Mouse (Mus musculus) liver, embryonic 14.5 days (tissue): Measurements from ENCODE around the gene Pnldc1. TPM values are rescaled to one million over a fixed set of nuclear protein-coding genes. Genes with fewer than 3 reads are reported as not detected.
"Not testable (repeated sequence)": the region's sequence is repeated elsewhere in the genome, so short reads cannot be mapped to it uniquely, and the experiment has no call there.

Experiments
- ATAC-seq: fragments of 200-750 bp; cut with Nextera tagmentation; 2 replicates; pipeline ENCODE4 v1.8.0; 2017; ENCODE audit warnings: moderate number of reproducible peaks, mild to moderate bottlenecking, moderate library complexity; ENCODE audit not compliant: insufficient read depth
- DNase-seq, 3 experiments: peaks; one replicate each; pipeline ENCODE4 v3.0.0-alpha.2; 2012 to 2013; ENCODE audit warnings: low read depth in 3 of 3, low spot score in 3 of 3
- H3K27ac ChIP-seq: fragments of 300-500 bp; sonication (generic); 2 replicates; pipeline ENCODE4 v1.5.1; 2014; ENCODE audit warnings: moderate library complexity, mild to moderate bottlenecking, control low read depth, inconsistent platforms
- H3K27me3 ChIP-seq: fragments of 300-500 bp; sonication (generic); 2 replicates; pipeline ENCODE4 v1.6.1; 2014; ENCODE audit warnings: mild to moderate bottlenecking, low read length, moderate library complexity; ENCODE audit not compliant: control insufficient read depth, insufficient read depth
- H3K36me3 ChIP-seq: fragments of 300-500 bp; sonication (generic); replicated peaks from 2 replicates; pipeline ENCODE4 v1.6.1; 2014; ENCODE audit warnings: low read depth; ENCODE audit not compliant: control insufficient read depth, insufficient read depth
- H3K4me1 ChIP-seq, 2 experiments: fragments of 200-500 bp in 1 of 2; fragments of 300-500 bp in 1 of 2; sonication (generic) in 1 of 2; replicated peaks; 2 replicates each; pipeline ENCODE4 v1.6.1; 2012 to 2014; ENCODE audit warnings: antibody characterized with exemption in 1 of 2, inconsistent platforms in 1 of 2, low read length in 1 of 2; ENCODE audit not compliant: control insufficient read depth in 2 of 2, insufficient read depth in 2 of 2
- H3K4me2 ChIP-seq: fragments of 300-500 bp; sonication (generic); 2 replicates; pipeline ENCODE4 v1.6.1; 2014; ENCODE audit warnings: low read depth, mild to moderate bottlenecking, control low read depth, moderate library complexity
- H3K4me3 ChIP-seq, 2 experiments: fragments of 200-500 bp in 1 of 2; fragments of 300-500 bp in 1 of 2; sonication (generic) in 1 of 2; 2 replicates each; pipeline ENCODE4 v1.5.1; 2012 to 2014; ENCODE audit warnings: low read depth in 2 of 2, low read length in 2 of 2, mild to moderate bottlenecking in 2 of 2, control low read depth in 1 of 2, inconsistent platforms in 1 of 2, moderate library complexity in 1 of 2; ENCODE audit not compliant: insufficient read depth in 1 of 2
- H3K9ac ChIP-seq: fragments of 300-500 bp; sonication (generic); replicated peaks from 2 replicates; pipeline ENCODE4 v1.6.1; 2014; ENCODE audit warnings: mild to moderate bottlenecking, control low read depth, moderate library complexity
- H3K9me3 ChIP-seq: fragments of 300-500 bp; sonication (generic); 2 replicates; pipeline ENCODE4 v1.6.1; 2016; ENCODE audit warnings: low read length, mixed read lengths; ENCODE audit not compliant: control insufficient read depth
- CTCF ChIP-seq: IDR thresholded peaks from 2 replicates; pipeline ENCODE4 v1.5.1; 2016; ENCODE audit warnings: antibody characterized with exemption, low read depth, control low read depth
- EP300 ChIP-seq: IDR thresholded peaks from 2 replicates; pipeline ENCODE4 v1.6.1; 2016; ENCODE audit warnings: antibody characterized with exemption, low read depth
- WGBS: fragments of 180-500 bp; shearing (Covaris S2); extraction: QIAGEN DNeasy Blood & Tissue Kit; methylation state at CpG from one replicate; pipeline ENCODE4 v1.1.7; 2014; ENCODE audit not compliant: insufficient replicate concordance; 5-methylcytosine and 5-hydroxymethylcytosine counted together
- polyA plus RNA-seq, 2 experiments: library from polyadenylated mRNA; depleted of rRNA in 1 of 2; stranded (reverse) in 1 of 2; unstranded in 1 of 2; fragments of >200 nt; fragmentation: Nextera tagmentation in 1 of 2; extraction: Ambion mirVana in 1 of 2; gene quantifications; 2 replicates each; pipeline versions ENCODE4 v1.2.1 to v1.2.3; 2012 to 2014

Pnldc1 gene
- polyA plus RNA-seq, 2 experiments, result 0.44 to 0.50 TPM

GRCm38 (mm10) chr17:12941543-12942260 is 31.7 kb upstream of the Pnldc1 start:
- no peak overlapping the region for H3K4me3 ChIP-seq
- peaks cover 7% of the 10 kb centered on the region for H3K36me3 ChIP-seq
- no peak overlapping the region for H3K9ac ChIP-seq
- H3K27ac ChIP-seq, result no peak overlapping the region
- H3K27me3 ChIP-seq, result no peaks in the 10 kb centered on the region
- H3K4me2 ChIP-seq, result no peak overlapping the region
- peaks cover 0 to 11% of the 10 kb centered on the region in 2 experiments; a peak in 3 of 4 replicates for H3K4me1 ChIP-seq
- no peak for TF ChIP-seq EP300
- TF ChIP-seq CTCF, result no peak
- 56% methylated on average over 8 of the region's 8 CpGs for WGBS
- ATAC-seq, result no peak
- DNase-seq, result no peak
- H3K9me3 ChIP-seq, result no peaks in the 10 kb centered on the region

- Histone ChIP-seq H3K9ac (no peak within 1 kb of the TSS), H3K4me1 (peaks cover 0 to 11% of the 10 kb centered on the region in 2 experiments; a peak in 3 of 4 replicates), H3K9me3 (no peaks in the 10 kb centered on the region), H3K27me3 (no peaks in the 10 kb centered on the region), H3K4me2 (peak within 1 kb of the TSS; percentile 47), H3K36me3 (peaks cover 4% of the 10 kb centered on the region), H3K4me3 (peak within 1 kb of the TSS; percentile 17 to 22; a peak in 2 of 4 replicates), H3K27ac (no peak within 1 kb of the TSS)
- 12% methylated on average over 27 of the region's 27 CpGs for WGBS
- ATAC-seq (peak; percentile 67), DNase-seq (no peak)
- TF ChIP-seq EP300 (no peak), CTCF (no peak)
Observed at GRCm38 (mm10) chr17:12940151-12940805, 30.2 kb upstream of the Pnldc1 start, which contains the start of gene Acat3. Acat3 (minus strand) TSS chr17:12940600.

DNA sequence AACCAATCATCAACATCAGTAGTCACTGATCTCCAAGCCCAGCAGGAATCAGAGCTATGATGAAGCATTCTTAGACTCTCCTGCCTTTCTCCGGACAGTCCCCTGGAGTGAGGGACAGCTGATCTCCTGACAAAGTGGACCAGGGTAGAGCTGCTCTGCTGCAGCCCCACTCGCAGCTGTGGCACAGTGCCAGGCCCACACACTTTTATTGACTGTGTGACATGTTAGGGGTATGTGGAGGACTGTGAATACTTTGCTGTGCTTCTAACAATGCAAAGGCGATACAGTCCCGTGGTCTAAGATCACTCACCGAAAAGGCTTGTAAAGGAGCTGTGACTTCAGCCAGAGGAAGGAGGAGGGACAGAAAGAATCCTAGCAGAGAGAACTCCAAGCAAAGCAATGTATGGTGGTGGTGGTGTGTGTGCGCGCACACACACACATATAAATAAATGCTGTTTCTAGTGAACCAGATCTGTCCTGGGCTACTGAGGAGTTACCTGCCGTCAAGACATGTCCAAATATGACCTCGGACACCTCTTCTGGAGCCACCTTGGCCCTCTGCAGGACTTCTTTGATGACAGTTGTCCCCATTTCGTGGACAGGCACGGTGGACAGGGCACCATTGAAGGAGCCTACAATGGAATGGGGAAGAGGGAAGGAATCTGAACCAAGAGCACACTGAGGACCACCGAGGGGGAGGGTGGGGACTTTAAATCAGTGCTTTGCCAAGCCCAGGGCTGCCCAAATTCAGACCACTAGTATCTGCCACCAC is 29.5 kb upstream of the Pnldc1 start:
- not testable (repeated sequence) for H3K9me3 ChIP-seq, H3K27me3 ChIP-seq

GRCm38 (mm10) chr17:12938077-12938476 is 28.0 kb upstream of the Pnldc1 start:
- Histone ChIP-seq H3K4me3 (no peak overlapping the region), H3K27ac (no peak overlapping the region), H3K9ac (no peak overlapping the region), H3K4me2 (no peak overlapping the region), H3K27me3 (no peaks in the 10 kb centered on the region), H3K36me3 (no peaks in the 10 kb centered on the region; the same call in 1 of the 2 replicates), H3K4me1 (peaks cover 0 to 13% of the 10 kb centered on the region in 2 experiments; a peak in 3 of 4 replicates), H3K9me3 (no peaks in the 10 kb centered on the region)
- 41% methylated on average over 2 of the region's 2 CpGs for WGBS
- no peak for TF ChIP-seq CTCF
- TF ChIP-seq EP300, result no peak
- no peak for ATAC-seq
- no peak for DNase-seq

More for the DNA sequence above, 29.5 kb upstream of the Pnldc1 start:
- ATAC-seq, result peak; percentile 19
- 62% methylated on average over 2 of the region's 12 CpGs for whole genome bisulfite sequencing
- H3K27ac ChIP-seq, H3K9ac ChIP-seq, DNase-seq, H3K36me3 ChIP-seq: not testable (repeated sequence)
- Histone ChIP-seq H3K4me1 (peaks cover 0 to 13% of the 10 kb centered on the region in 2 experiments; a peak in 3 of 4 replicates), H3K4me2 (peak overlapping the region; percentile 47), H3K4me3 (peak overlapping the region; percentile 1 to 17; a peak in 1 of 4 replicates)
